Mouse (Mus musculus) intestine, embryonic 14.5 days (tissue): ENCODE data around the gene Gm19668. TPM values are rescaled to one million over a fixed set of nuclear protein-coding genes. Genes with fewer than 3 reads are reported as not detected.
"Not testable (repeated sequence)": the region's sequence is repeated elsewhere in the genome, so short reads cannot be mapped to it uniquely, and the experiment has no call there.

Source experiments
- ATAC-seq: fragments of 200-750 bp; cut with Nextera tagmentation; replicated peaks from 2 replicates; pipeline ENCODE4 v1.8.0; 2017; ENCODE audit warnings: low read depth, moderate number of reproducible peaks, moderate TSS enrichment, moderate library complexity; ENCODE audit not compliant: low FRiP score, low TSS enrichment
- DNase-seq: peaks from one replicate; pipeline ENCODE4 v3.0.0-alpha.2; 2018; ENCODE audit warnings: low spot score
- H3K27ac ChIP-seq: fragments of 300-500 bp; sonication (generic); 2 replicates; pipeline ENCODE4 v1.5.1; 2014; ENCODE audit warnings: low read depth, mild to moderate bottlenecking, control low read depth
- H3K27me3 ChIP-seq: fragments of 300-500 bp; sonication (generic); replicated peaks from 2 replicates; pipeline ENCODE4 v1.6.1; 2014; ENCODE audit warnings: low read length, control low read depth; ENCODE audit not compliant: control insufficient read depth, insufficient read depth
- H3K36me3 ChIP-seq: fragments of 300-500 bp; sonication (generic); 2 replicates; pipeline ENCODE4 v1.6.1; 2014; ENCODE audit warnings: low read length, control low read depth; ENCODE audit not compliant: control insufficient read depth, insufficient read depth
- H3K4me1 ChIP-seq: fragments of 300-500 bp; sonication (generic); replicated peaks from 2 replicates; pipeline ENCODE4 v1.6.1; 2014; ENCODE audit warnings: low read length, control low read depth, mixed read lengths; ENCODE audit not compliant: control insufficient read depth, insufficient read depth
- H3K4me2 ChIP-seq: fragments of 300-500 bp; sonication (generic); 2 replicates; pipeline ENCODE4 v1.6.1; 2014; ENCODE audit warnings: low read length
- H3K4me3 ChIP-seq: fragments of 300-500 bp; sonication (generic); 2 replicates; pipeline ENCODE4 v1.5.1; 2014; ENCODE audit warnings: low read depth, low read length, control low read depth, mixed read lengths
- H3K9ac ChIP-seq: fragments of 300-500 bp; sonication (generic); 2 replicates; pipeline ENCODE4 v1.6.1; 2014; ENCODE audit warnings: mild to moderate bottlenecking, low read length
- H3K9me3 ChIP-seq: fragments of 300-500 bp; sonication (generic); 2 replicates; pipeline ENCODE4 v1.6.1; 2016; ENCODE audit warnings: low read length, control low read depth; ENCODE audit not compliant: control insufficient read depth
- WGBS: fragments of 180-500 bp; shearing (Covaris S2); extraction: QIAGEN DNeasy Blood & Tissue Kit; methylation state at CpG from one replicate; pipeline ENCODE4 v1.1.7; 2014; 5-methylcytosine and 5-hydroxymethylcytosine counted together
- polyA plus RNA-seq: library from polyadenylated mRNA; unstranded; fragments of >200 nt; fragmentation: Nextera tagmentation; extraction: Ambion mirVana; gene quantifications from 2 replicates; pipeline ENCODE4 v1.2.1, GENCODE M21; 2014

The Gm19668 gene
- polyA plus RNA-seq, 1 experiment from 2014 or later = not detected

DNA sequence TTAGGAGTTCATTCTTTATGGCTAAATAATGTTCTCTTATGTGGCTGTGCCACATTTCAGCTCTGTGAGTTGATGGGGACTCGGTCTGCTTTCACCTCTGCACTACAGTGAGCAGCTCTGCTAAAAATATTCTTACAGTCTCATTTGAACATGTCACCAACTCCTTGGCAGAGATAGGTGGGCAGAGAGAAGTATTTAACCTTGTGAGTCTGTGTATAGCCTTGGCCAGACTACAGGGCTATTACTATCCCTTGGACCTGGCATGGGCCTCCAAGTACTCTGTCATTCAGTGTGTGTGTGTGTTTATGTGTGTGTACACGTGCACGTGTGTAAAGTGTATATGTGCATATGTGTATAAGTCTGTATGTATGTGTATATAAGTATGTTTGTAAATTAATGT, 15.5 kb downstream of the Gm19668 start:
- H3K9ac ChIP-seq, H3K9me3 ChIP-seq, H3K36me3 ChIP-seq, H3K4me3 ChIP-seq, DNase-seq, H3K4me2 ChIP-seq, H3K27ac ChIP-seq, H3K4me1 ChIP-seq, ATAC-seq, H3K27me3 ChIP-seq: not testable (repeated sequence)
- WGBS = 95% methylated on average over 1 of the region's 3 CpGs

DNA sequence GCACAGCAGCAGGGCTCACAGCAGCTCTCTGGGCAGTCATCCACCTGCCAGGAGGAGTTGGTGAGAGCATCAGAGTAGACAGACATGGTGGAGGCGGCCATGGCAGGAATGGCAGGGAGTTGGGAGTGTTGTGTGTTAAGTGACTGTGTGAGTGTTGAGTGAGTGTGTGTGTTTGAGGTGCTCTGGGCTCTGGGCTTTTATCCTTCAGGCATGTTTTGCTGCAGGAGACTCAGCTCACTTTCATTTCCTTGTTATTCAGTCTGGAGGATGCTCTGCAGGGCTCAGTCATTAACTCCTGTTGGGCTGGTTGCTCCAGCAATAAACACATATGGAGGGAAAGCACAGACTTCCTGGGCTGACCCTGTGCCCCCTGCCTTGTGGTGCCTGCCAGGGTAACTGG, 16.5 kb downstream of the Gm19668 start, which contains the start of gene Gm3250:
TSS of gene Gm3250 (minus strand) at position 101 of the 400 bp plus-strand sequence.
- not testable (repeated sequence) for ATAC-seq, H3K27ac ChIP-seq, H3K4me1 ChIP-seq, H3K4me3 ChIP-seq, H3K36me3 ChIP-seq, H3K9me3 ChIP-seq, H3K4me2 ChIP-seq, H3K9ac ChIP-seq, DNase-seq, H3K27me3 ChIP-seq
- no CpG with 5 or more reads among the region's 1 CpGs for WGBS

DNA sequence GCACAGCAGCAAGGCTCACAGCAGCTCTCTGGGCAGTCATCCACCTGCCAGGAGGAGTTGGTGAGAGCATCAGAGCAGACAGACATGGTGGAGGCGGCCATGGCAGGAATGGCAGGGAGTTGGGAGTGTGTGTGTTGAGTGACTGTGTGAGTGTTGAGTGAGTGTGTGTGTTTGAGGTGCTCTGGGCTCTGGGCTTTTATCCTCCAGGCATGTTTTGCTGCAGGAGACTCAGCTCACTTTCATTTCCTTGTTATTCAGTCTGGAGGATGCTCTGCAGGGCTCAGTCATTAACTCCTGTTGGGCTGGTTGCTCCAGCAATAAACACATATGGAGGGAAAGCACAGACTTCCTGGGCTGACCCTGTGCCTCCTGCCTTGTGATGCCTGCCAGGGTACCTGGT, 22.1 kb downstream of the Gm19668 start, which contains the start of gene Gm7138:
TSS of gene Gm7138 (minus strand) at position 101 of the 400 bp plus-strand sequence.
- 58% methylated on average over 1 of the region's 1 CpGs for WGBS

DNA sequence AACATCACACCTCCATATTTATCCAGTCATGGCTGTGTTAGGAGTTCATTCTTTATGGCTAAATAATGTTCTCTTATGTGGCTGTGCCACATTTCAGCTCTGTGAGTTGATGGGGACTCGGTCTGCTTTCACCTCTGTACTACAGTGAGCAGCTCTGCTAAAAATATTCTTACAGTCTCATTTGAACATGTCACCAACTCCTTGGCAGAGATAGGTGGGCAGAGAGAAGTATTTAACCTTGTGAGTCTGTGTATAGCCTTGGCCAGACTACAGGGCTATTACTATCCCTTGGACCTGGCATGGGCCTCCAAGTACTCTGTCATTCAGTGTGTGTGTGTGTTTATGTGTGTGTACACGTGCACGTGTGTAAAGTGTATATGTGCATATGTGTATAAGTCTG, 26.8 kb downstream of the Gm19668 start:
- not testable (repeated sequence) for H3K36me3 ChIP-seq, H3K4me1 ChIP-seq, H3K9ac ChIP-seq, H3K4me3 ChIP-seq, H3K27me3 ChIP-seq, H3K9me3 ChIP-seq, ATAC-seq, DNase-seq, H3K4me2 ChIP-seq, H3K27ac ChIP-seq
- 90% methylated on average over 1 of the region's 3 CpGs for WGBS

More for the DNA sequence above, 22.1 kb downstream of the Gm19668 start, which contains the start of gene Gm7138:
- not testable (repeated sequence) for H3K9me3 ChIP-seq, H3K27ac ChIP-seq, H3K4me1 ChIP-seq, H3K36me3 ChIP-seq, H3K4me2 ChIP-seq, H3K27me3 ChIP-seq, H3K4me3 ChIP-seq, DNase-seq, ATAC-seq, H3K9ac ChIP-seq

DNA sequence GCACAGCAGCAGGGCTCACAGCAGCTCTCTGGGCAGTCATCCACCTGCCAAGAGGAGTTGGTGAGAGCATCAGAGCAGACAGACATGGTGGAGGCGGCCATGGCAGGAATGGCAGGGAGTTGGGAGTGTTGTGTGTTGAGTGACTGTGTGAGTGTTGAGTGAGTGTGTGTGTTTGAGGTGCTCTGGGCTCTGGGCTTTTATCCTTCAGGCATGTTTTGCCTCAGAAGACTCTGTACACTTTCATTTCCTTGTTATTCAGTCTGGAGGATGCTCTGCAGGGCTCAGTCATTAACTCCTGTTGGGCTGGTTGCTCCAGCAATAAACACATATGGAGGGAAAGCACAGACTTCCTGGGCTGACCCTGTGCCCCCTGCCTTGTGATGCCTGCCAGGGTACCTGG, 27.7 kb downstream of the Gm19668 start, which contains the start of gene Gm3238:
TSS of gene Gm3238 (minus strand) at position 101 of the 400 bp plus-strand sequence.
- not testable (repeated sequence) for H3K27ac ChIP-seq, H3K27me3 ChIP-seq, ATAC-seq, H3K9me3 ChIP-seq, H3K4me2 ChIP-seq, H3K4me3 ChIP-seq, DNase-seq, H3K9ac ChIP-seq, H3K4me1 ChIP-seq, H3K36me3 ChIP-seq
- 75% methylated on average over 1 of the region's 1 CpGs for WGBS

DNA sequence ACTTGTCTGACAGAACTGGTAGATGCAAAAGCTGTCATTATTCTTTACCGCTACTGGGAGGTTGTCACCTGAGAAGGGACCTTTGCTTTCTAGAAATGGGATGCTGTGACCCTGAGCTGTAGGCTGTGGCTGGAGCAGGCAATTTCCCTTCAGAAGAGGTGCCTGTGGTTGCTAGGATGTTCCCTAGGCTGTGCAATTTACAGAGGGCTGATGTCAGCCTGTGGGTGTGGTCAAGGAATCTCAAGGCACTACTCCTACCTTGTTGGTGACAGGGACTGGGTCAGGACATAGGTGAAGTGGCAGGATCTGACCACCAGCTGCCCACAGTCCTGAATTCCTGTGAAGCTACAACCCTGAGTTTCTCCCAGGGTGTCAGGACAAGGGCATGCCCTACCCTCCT, 29.2 kb downstream of the Gm19668 start:
- H3K27me3 ChIP-seq = no peaks in the 10 kb centered on the region
- no peak overlapping the region for H3K4me2 ChIP-seq
- H3K9ac ChIP-seq = no peak overlapping the region
- H3K36me3 ChIP-seq = no peaks in the 10 kb centered on the region
- 81% methylated on average over 1 of the region's 1 CpGs for WGBS
- H3K9me3 ChIP-seq = no peaks in the 10 kb centered on the region
- H3K4me3 ChIP-seq = no peak overlapping the region
- ATAC-seq = no peak
- DNase-seq = no peak
- no peaks in the 10 kb centered on the region for H3K4me1 ChIP-seq
- H3K27ac ChIP-seq = no peak overlapping the region

DNA sequence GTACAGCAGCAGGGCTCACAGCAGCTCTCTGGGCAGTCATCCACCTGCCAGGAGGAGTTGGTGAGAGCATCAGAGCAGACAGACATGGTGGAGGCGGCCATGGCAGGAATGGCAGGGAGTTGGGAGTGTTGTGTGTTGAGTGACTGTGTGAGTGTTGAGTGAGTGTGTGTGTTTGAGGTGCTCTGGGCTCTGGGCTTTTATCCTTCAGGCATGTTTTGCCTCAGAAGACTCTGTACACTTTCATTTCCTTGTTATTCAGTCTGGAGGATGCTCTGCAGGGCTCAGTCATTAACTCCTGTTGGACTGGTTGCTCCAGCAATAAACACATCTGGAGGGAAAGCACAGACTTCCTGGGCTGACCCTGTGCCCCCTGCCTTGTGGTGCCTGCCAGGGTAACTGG, 39.4 kb downstream of the Gm19668 start, which contains the start of gene Gm3233:
TSS of gene Gm3233 (minus strand) at position 101 of the 400 bp plus-strand sequence.
- not testable (repeated sequence) for H3K4me2 ChIP-seq, DNase-seq, ATAC-seq, H3K36me3 ChIP-seq, H3K9ac ChIP-seq, H3K27ac ChIP-seq, H3K4me3 ChIP-seq, H3K9me3 ChIP-seq, H3K4me1 ChIP-seq, H3K27me3 ChIP-seq
- no CpG with 5 or more reads among the region's 1 CpGs for WGBS

DNA sequence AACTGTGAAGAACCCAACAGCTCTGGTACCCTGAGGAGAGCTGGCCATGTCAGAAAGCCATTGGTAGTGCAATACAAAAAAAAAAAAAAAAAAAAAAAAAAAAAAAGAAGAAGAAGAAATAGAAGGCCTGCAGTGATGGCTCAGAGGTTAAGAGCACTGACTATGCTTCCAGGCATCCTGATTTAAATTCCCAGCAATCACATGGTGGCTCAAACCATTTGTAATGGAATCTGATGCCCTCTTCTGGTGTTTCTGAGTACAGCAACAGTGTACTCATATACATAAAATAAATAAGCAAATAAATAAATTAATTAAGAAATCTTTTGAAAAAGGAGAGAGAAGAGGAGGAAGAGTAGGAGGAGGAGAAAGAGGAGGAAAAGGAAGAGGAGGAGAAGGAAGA, 45.5 kb downstream of the Gm19668 start:
- Histone ChIP-seq H3K9me3 (no peaks in the 10 kb centered on the region), H3K4me3 (no peak overlapping the region), H3K27ac (no peak overlapping the region), H3K4me1 (no peaks in the 10 kb centered on the region), H3K9ac (no peak overlapping the region), H3K4me2 (no peak overlapping the region), H3K27me3 (no peaks in the 10 kb centered on the region), H3K36me3 (no peaks in the 10 kb centered on the region)
- ATAC-seq (no peak), DNase-seq (no peak)

DNA sequence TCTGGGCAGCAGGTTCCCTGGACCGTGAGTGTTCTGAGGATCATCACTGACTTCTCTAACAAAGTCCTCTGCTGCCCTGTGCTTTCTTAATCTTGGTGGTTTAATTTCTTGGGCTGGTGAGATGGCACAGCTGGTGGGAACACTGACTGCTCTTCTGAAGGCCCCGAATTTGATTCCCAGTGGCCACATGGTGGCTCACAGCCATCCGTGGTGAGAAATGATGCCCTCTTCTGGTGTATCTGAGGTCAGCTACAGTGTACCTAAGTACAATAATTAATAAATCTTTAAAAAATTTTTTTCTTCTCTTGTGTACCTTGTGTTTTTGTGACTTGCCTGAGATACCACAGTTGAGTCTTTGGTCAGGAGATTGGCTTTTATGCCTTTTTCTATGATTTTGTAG, 46.6 kb downstream of the Gm19668 start:
- H3K36me3 ChIP-seq, DNase-seq, H3K4me2 ChIP-seq, H3K9me3 ChIP-seq, H3K4me3 ChIP-seq, ATAC-seq, H3K9ac ChIP-seq, H3K27me3 ChIP-seq, H3K4me1 ChIP-seq, H3K27ac ChIP-seq: not testable (repeated sequence)
- WGBS = 66% methylated on average over 3 of the region's 3 CpGs
